Mouse (Mus musculus): ENCODE measurements around the gene Kat7. TPM values are rescaled to one million over a fixed set of nuclear protein-coding genes. Genes with fewer than 3 reads are reported as not detected.

Kat7 gene
- total and polyA plus RNA-seq, 2 experiments: 12.2 to 13.1 TPM

DNA sequence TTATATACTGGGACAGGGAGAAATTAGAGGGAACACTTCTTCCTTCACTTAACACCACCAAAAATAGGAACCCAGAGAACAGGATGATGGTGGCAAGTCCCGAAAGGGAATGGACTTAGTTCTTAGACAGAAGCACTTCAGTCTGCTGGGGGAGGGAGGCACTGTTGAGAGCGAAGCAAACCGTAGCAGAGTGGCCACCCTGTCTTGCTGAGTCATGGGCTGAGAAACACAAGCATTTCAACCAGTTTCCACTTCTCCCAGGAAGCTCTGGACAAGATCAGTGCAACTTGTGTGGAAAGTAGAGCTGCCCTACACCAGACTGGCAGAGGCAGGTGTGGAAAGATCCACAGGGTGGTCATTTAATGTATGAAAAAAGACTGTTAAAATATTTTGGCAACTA is 35.4 kb downstream of the Kat7 start:
- Histone ChIP-seq H3K4me1 (ENCODE audit: control insufficient read depth, insufficient read depth, low read length) (no peaks in the 10 kb centered on the region), H3K27me3 (ENCODE audit: control insufficient read depth, insufficient read depth, low read length) (no peaks in the 10 kb centered on the region), H3K4me3 (ENCODE audit: insufficient read depth, low read depth, low read length) (no peak overlapping the region), H3K36me3 (ENCODE audit: control insufficient read depth, insufficient read depth, low read length) (peaks cover 61% of the 10 kb centered on the region), H3K27ac (replicated peaks; ENCODE audit: insufficient read depth, low read depth, low read length) (no peak overlapping the region), H3K79me2 (ENCODE audit: control insufficient read depth, insufficient read depth, low read length) (no peaks in the 10 kb centered on the region), H3K9ac (ENCODE audit: low read depth, low read length) (no peak overlapping the region)
- WGBS: 84% methylated on average over 3 of the region's 3 CpGs
- DNase-seq (ENCODE audit: extremely low read depth, low read depth, low spot score): no peak
- no peak for TF ChIP-seq CTCF (IDR thresholded peaks at IDR 0.05; ENCODE audit: low read depth, low read length)
- no peak for TF ChIP-seq POLR2A (IDR thresholded peaks at IDR 0.05; ENCODE audit: extremely low read depth, insufficient read depth, low read length)

DNA sequence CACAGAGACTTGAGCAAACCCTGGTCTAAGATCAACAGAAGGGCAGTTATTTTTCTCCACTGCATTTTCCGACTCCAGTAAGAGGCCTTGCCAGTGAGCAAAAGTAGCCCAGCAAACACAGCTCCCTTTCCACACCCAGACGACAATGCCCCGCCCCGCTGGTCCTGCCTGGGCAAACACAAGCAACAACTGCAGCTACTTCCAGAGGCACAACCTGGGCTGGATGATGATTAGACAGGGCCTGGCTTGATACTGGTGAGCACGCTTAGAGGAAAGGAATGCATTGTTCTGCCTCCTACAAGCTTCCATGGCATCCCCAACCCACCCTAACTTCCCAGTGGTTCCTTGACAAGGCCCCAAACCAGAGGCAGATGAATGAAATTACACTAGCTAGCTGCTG is 36.4 kb downstream of the Kat7 start:
- peaks cover 53% of the 10 kb centered on the region for H3K36me3 ChIP-seq (ENCODE audit: control insufficient read depth, insufficient read depth, low read length)
- no peak overlapping the region for H3K9ac ChIP-seq (ENCODE audit: low read depth, low read length)
- DNase-seq (ENCODE audit: extremely low read depth, low read depth, low spot score): no peak
- WGBS: 90% methylated on average over 5 of the region's 5 CpGs
- no peaks in the 10 kb centered on the region for H3K27me3 ChIP-seq (ENCODE audit: control insufficient read depth, insufficient read depth, low read length)
- no peak overlapping the region for H3K4me3 ChIP-seq (ENCODE audit: insufficient read depth, low read depth, low read length)
- TF ChIP-seq CTCF (IDR thresholded peaks at IDR 0.05; ENCODE audit: low read depth, low read length) (no peak), POLR2A (IDR thresholded peaks at IDR 0.05; ENCODE audit: extremely low read depth, insufficient read depth, low read length) (no peak)
- H3K4me1 ChIP-seq (ENCODE audit: control insufficient read depth, insufficient read depth, low read length): 0 out of 2 replicates have a peak, but pooled peaks cover under 1% of the 10 kb centered on the region
- H3K79me2 ChIP-seq (ENCODE audit: control insufficient read depth, insufficient read depth, low read length): no peaks in the 10 kb centered on the region
- no peak overlapping the region for H3K27ac ChIP-seq (replicated peaks; ENCODE audit: insufficient read depth, low read depth, low read length)

DNA sequence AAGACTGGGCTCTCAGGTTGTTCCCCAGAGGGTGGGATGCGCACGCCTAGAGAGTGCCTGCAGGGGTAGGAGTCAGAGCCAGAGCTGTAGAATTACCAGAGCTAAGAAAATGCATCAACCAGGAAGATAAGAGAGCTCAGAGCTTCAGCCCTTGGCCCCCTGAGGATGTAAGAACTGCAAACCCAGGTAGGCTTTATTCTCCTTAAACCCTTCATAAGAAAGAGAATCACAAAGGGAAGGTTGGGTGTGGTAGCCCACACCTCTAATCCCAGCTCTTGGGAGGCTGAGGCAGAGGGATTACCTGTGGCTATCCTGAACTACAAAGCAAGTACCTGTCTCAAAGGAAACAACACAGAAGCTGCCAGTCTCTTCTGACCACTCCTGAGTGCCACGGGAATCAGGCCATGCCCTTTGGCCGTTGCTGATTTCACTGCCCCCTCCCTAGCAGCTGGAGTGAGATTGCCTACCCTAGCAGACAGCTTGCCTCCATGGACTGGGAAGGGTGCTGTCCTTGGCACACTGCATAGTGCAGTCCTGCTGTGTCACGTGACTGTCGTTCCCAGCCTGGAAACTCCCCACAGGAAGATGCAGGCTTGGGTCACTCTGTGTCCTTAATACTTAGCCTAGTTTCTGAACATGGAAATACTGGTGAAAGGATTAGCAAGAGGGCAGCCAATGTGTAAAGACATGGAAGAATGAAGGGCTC is 43.4 kb downstream of the Kat7 start:
- no peak overlapping the region for H3K9ac ChIP-seq (ENCODE audit: low read depth, low read length)
- peak; percentile 83 for DNase-seq (ENCODE audit: extremely low read depth, low read depth, low spot score)
- peaks cover 3% of the 10 kb centered on the region for H3K36me3 ChIP-seq (ENCODE audit: control insufficient read depth, insufficient read depth, low read length)
- H3K27ac ChIP-seq (replicated peaks; ENCODE audit: insufficient read depth, low read depth, low read length): no peak overlapping the region
- no peak overlapping the region for H3K4me3 ChIP-seq (ENCODE audit: insufficient read depth, low read depth, low read length)
- H3K27me3 ChIP-seq (ENCODE audit: control insufficient read depth, insufficient read depth, low read length): no peaks in the 10 kb centered on the region
- H3K4me1 ChIP-seq (ENCODE audit: control insufficient read depth, insufficient read depth, low read length): peaks cover 13% of the 10 kb centered on the region; the same call in 1 of the 2 replicates
- WGBS: 32% methylated on average over 6 of the region's 6 CpGs
- H3K79me2 ChIP-seq (ENCODE audit: control insufficient read depth, insufficient read depth, low read length): no peaks in the 10 kb centered on the region
- no peak for TF ChIP-seq CTCF (IDR thresholded peaks at IDR 0.05; ENCODE audit: low read depth, low read length)

DNA sequence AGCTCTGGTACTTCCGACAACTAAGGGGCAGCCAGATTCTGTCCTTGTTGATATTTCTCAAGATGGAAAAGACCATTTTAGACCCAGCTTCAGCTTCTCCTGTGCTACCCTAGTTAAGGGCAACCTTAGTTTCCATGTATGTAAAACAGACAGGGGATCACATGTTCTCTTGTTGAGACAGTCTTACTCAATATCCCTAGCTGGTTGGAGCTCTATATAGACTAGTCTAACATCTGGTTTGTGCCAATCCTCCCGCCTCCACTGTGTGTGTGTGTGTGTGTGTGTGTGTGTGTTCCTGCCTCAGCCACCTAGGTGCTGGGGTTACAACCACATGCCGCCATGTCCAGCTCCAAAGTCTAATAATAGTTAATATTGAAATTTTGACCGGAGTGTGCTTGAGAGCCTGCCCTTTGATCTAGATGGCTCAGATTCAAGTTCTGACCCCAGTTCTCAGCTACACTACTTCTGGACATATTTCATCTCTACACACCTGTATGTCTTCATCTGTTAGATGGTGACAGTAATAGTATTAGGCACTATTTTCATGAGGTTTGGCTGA is 45.5 kb downstream of the Kat7 start:
- Histone ChIP-seq H3K79me2 (ENCODE audit: control insufficient read depth, insufficient read depth, low read length) (no peaks in the 10 kb centered on the region), H3K27me3 (ENCODE audit: control insufficient read depth, insufficient read depth, low read length) (no peaks in the 10 kb centered on the region), H3K36me3 (ENCODE audit: control insufficient read depth, insufficient read depth, low read length) (no peaks in the 10 kb centered on the region), H3K4me1 (ENCODE audit: control insufficient read depth, insufficient read depth, low read length) (peaks cover 13% of the 10 kb centered on the region; the same call in 1 of the 2 replicates), H3K27ac (replicated peaks; ENCODE audit: insufficient read depth, low read depth, low read length) (no peak overlapping the region), H3K9ac (ENCODE audit: low read depth, low read length) (no peak overlapping the region), H3K4me3 (ENCODE audit: insufficient read depth, low read depth, low read length) (no peak overlapping the region)
- 48% methylated on average over 4 of the region's 4 CpGs for WGBS
- peak; percentile 27 for DNase-seq (ENCODE audit: extremely low read depth, low read depth, low spot score)
- TF ChIP-seq CTCF (IDR thresholded peaks at IDR 0.05; ENCODE audit: low read depth, low read length) (no peak), POLR2A (IDR thresholded peaks at IDR 0.05; ENCODE audit: extremely low read depth, insufficient read depth, low read length) (no peak)

DNA sequence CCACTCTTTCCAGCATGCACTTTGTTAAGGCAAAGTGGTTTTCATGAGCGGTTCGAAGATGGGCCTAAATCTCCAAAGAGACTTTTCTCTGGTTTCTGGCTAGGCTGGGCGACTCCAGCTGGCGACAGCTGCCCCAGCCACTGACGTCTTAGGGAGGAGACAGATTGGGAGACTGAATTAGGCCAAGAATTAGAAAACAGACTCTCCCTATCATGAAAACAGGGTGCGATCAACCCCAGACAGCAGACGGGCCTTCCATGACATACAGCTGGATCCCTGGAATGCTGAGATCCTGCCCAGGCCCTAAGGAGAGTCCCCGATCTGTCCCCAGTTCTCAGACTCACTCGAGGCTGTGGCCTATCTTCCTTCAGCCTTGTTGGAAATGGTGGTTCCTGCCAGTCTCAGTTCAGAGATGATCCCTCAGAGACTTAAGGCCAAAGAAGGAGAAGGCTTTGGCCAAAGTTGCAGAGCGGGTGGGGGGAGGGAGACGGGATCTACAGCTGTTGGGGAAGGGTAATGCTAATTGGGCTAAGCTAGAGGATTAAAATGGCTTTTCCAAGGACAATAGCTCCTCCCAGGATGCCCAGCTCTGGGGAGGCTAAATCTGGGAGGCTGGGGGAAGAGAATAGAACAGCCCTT is 46.1 kb downstream of the Kat7 start:
- DNase-seq (ENCODE audit: extremely low read depth, low read depth, low spot score): peak; percentile 25
- WGBS: 76% methylated on average over 11 of the region's 11 CpGs
- H3K27ac ChIP-seq (replicated peaks; ENCODE audit: insufficient read depth, low read depth, low read length): no peak overlapping the region
- H3K9ac ChIP-seq (ENCODE audit: low read depth, low read length): no peak overlapping the region
- H3K27me3 ChIP-seq (ENCODE audit: control insufficient read depth, insufficient read depth, low read length): no peaks in the 10 kb centered on the region
- peaks cover 13% of the 10 kb centered on the region; the same call in 1 of the 2 replicates for H3K4me1 ChIP-seq (ENCODE audit: control insufficient read depth, insufficient read depth, low read length)
- no peaks in the 10 kb centered on the region for H3K36me3 ChIP-seq (ENCODE audit: control insufficient read depth, insufficient read depth, low read length)
- TF ChIP-seq CTCF (IDR thresholded peaks at IDR 0.05; ENCODE audit: low read depth, low read length): no peak
- no peak for TF ChIP-seq POLR2A (IDR thresholded peaks at IDR 0.05; ENCODE audit: extremely low read depth, insufficient read depth, low read length)
- no peak overlapping the region for H3K4me3 ChIP-seq (ENCODE audit: insufficient read depth, low read depth, low read length)
- H3K79me2 ChIP-seq (ENCODE audit: control insufficient read depth, insufficient read depth, low read length): no peaks in the 10 kb centered on the region
